Mouse (Mus musculus): Measurements from ENCODE around the gene Oas1g.
"Not testable (repeated sequence)": the region's sequence is repeated elsewhere in the genome, so short reads cannot be mapped to it uniquely, and the experiment has no call there.

DNA sequence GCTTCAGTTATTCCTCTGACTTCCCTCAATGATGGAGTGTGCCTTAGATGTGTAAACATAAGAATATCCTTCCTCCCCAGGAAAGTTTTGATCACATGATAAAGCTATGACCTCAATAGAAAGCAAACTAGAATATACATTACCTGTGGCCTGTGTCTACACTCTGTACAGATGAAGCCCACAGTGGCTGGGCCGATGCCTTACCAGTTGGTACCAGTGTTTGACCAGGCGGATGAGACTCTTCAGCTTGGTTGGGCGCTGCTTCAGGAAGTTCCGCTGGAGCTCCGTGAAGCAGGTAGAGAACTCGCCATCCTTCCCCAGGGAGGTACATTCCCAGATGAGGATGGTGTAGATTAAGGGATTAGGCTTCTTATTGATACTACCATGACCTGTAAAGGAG is 5.7 kb downstream of the Oas1g start:
- TF ChIP-seq CTCF, POLR2A (IDR thresholded peaks at IDR 0.05; ENCODE audit: insufficient read depth, low read depth, low read length): not testable (repeated sequence)

Measured in olfactory bulb, adult 2 months (tissue).